Mouse (Mus musculus): ENCODE results near the gene Mlkl.

- TF ChIP-seq GATA1 (IDR thresholded peaks at IDR 0.05; ENCODE audit: low read length) (no peak), TAL1 (IDR thresholded peaks at IDR 0.05; ENCODE audit: low read length) (no peak)
Measured at GRCm38 (mm10) chr8:111337311-111337889, 577 bp downstream of the Mlkl start.
